Mouse (Mus musculus): ENCODE data around the gene Chrm3. TPM values are rescaled to one million over a fixed set of nuclear protein-coding genes. Genes with fewer than 3 reads are reported as not detected.

The Chrm3 gene
- polyA plus RNA-seq (2017; shearing (Covaris generic)), result 1.5 TPM

DNA sequence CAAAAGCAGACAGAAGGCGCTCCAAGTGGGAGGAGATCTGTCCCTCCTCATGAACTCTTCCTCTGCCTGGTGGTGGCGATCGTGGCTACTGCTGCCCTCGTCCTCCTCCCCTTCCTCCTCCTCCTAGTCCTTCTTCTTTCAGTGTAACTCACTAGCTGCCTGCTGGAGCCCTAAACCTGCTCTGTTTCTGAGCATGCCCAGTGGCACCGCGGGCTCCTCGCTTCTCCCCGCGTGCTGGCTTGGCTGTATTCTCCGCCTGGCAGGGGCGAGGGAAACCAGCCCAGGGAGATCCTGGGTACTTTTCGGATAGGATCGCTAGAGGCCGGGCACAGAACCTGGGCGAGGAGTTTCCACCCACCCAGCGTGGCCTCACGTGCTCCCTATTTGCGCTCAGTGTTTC lies at the start of gene Chrm3:
Gene Chrm3 (minus strand): TSS at position 71 of the 400 bp plus-strand sequence.

All from effector memory CD4-positive, alpha-beta T cell, adult 5 months (primary cell).